Mouse (Mus musculus) layer of hippocampus, adult 2 months (tissue): ENCODE data around the gene Cntnap2. TPM values are rescaled to one million over a fixed set of nuclear protein-coding genes. Genes with fewer than 3 reads are reported as not detected.
A peak's percentile ranks its signal among the peaks of the same experiment; 100 is the strongest.

Experiments
- DNase-seq, 2 experiments: peaks; one replicate each; pipeline ENCODE4 v3.0.0; 2022; ENCODE audit warnings: low spot score in 2 of 2
- H3K27ac ChIP-seq: fragments of 200-600 bp; 2 replicates; pipeline ENCODE4 v1.8.1; 2022
- H3K4me3 ChIP-seq: fragments of 200-600 bp; 2 replicates; pipeline ENCODE4 v1.8.1; 2022; ENCODE audit warnings: mild to moderate bottlenecking
- CTCF ChIP-seq: fragments of 200-600 bp; conservative IDR thresholded peaks from 2 replicates; pipeline ENCODE4 v1.8.1; 2022; ENCODE audit warnings: antibody characterized with exemption, mild to moderate bottlenecking, moderate library complexity
- total RNA-seq, 2 experiments: library from RNA; stranded (reverse); gene quantifications; 2 replicates each; pipeline ENCODE4 v1.2.3; 2021

Gene Cntnap2
- total RNA-seq, 2 experiments from 2014 or later: 126 to 147 TPM

DNA sequence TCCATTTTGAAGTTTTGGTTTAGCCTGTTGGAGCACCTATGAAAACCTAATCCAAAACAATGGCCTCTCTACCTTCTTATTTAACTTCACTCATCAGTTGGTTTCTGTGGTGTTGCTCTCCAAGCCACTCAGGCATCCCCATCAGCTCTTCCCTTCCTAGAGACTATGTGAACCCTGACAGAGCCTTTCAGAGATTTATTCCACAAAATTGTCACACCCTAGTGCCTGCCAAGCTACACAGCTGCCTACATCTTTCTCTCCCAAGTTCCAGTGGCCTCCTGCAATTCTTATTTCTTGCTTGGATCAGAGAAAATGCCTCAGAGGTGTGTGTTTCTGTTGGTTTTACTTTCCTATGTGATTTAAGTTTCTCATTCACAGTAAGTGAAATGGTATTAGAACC, 1674.6 kb downstream of the Cntnap2 start:
- no peak overlapping the region for H3K27ac ChIP-seq
- no peak overlapping the region for H3K4me3 ChIP-seq
- DNase-seq: no peak
- TF ChIP-seq CTCF: no peak

DNA sequence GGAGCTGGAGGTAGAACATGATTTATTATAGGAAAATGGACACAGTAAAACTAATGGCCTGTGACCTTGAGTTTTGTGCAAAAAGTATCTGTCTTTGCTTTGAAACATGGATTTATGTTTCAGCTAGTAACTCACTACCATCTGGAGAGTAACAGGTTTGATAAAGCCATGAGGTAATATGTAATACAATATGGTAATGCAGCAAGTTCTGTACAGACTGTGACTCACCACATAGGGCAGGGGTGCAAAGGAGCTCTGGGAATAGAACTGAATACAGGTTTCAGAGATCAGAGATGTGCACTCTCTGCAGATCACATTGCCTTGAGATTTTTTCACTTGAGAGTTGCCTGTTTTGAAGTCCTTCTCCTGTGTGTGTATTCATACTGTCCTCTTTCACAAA, 1689.3 kb downstream of the Cntnap2 start:
- H3K27ac ChIP-seq: no peak overlapping the region
- H3K4me3 ChIP-seq: no peak overlapping the region
- TF ChIP-seq CTCF: no peak
- DNase-seq: peak in 1 of 2 experiments; percentile 0

DNA sequence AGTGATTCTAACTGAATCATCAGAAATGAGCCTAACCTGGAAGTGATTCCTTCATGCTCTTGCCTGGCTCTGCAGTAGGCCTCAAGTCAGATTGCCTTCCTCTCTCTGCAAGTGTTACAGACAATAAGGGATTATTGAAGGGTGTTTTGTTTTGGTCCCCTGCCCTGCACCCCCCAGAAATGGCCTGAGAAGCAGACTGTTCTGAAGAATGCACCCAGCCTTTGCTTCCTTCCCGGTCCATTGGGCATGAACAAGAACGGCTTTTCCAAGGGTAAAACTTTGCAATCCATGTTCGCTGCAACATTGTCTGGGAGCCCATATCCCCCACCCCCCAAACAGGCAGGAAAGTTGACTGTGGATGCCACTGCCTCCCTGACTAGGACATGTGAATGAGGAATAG, 1704.3 kb downstream of the Cntnap2 start:
- H3K4me3 ChIP-seq: no peak overlapping the region
- no peak for TF ChIP-seq CTCF
- H3K27ac ChIP-seq: no peak overlapping the region
- no peak for DNase-seq

- Histone ChIP-seq H3K4me3 (no peak overlapping the region), H3K27ac (no peak overlapping the region)
- TF ChIP-seq CTCF: no peak
- no peak for DNase-seq
These were observed 1715.4 kb downstream of the Cntnap2 start for GRCm38 (mm10) chr6:46774529-46774928.

- peak; percentile 27 to 74 for DNase-seq
- no peak for TF ChIP-seq CTCF
- Histone ChIP-seq H3K4me3 (no peak overlapping the region), H3K27ac (no peak overlapping the region)
These were observed 1743.3 kb downstream of the Cntnap2 start for GRCm38 (mm10) chr6:46802264-46803110.

DNA sequence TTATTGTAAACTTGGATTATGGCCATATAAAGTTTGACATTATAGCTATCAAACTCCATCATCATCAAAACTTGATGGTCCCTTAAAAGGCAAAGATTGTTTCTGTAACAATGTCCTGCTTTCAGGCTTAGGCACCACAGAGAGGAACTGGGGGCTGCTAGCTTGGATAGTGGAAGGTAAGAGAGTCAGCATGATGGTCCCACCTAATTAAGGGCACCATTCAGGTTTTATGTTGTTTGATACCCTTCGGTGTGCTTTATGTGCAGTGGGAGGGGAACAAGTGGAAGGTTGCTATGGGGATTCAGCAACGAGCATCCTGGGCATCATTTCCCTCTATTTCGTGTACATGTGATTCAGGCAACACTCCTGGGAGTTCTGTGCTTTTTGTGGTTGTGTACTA, 1797.5 kb downstream of the Cntnap2 start:
- TF ChIP-seq CTCF: no peak
- Histone ChIP-seq H3K27ac (no peak overlapping the region), H3K4me3 (no peak overlapping the region)
- DNase-seq: no peak

GRCm38 (mm10) chr6:46861076-46861475, 1801.9 kb downstream of the Cntnap2 start:
- H3K4me3 ChIP-seq: no peak overlapping the region
- no peak overlapping the region for H3K27ac ChIP-seq
- DNase-seq: no peak
- TF ChIP-seq CTCF: no peak

DNA sequence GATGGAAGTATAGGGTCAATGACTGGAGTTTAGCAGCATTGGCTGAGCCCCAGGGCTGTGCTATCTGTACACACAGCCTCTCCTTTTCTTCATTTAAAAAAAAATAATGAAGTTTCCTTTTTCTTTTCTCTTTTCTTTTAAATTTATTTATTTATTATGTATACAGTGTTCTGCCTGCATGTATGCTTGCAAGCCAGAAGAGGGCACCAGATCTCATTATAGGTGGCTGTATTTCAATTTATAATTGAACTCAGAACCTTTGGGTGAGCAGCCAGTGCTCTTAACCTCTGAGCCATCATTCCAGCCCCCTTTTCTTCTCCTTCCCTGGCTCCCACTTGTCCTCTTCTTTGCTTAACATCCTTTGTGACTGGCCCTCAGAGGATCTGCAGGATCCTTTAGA, 1807.2 kb downstream of the Cntnap2 start:
- no peak for DNase-seq
- H3K4me3 ChIP-seq: no peak overlapping the region
- no peak overlapping the region for H3K27ac ChIP-seq
- peak; percentile 81 for TF ChIP-seq CTCF

GRCm38 (mm10) chr6:46886230-46886629, 1827.1 kb downstream of the Cntnap2 start:
- H3K27ac ChIP-seq: no peak overlapping the region
- TF ChIP-seq CTCF: no peak
- no peak overlapping the region for H3K4me3 ChIP-seq
- no peak for DNase-seq

DNA sequence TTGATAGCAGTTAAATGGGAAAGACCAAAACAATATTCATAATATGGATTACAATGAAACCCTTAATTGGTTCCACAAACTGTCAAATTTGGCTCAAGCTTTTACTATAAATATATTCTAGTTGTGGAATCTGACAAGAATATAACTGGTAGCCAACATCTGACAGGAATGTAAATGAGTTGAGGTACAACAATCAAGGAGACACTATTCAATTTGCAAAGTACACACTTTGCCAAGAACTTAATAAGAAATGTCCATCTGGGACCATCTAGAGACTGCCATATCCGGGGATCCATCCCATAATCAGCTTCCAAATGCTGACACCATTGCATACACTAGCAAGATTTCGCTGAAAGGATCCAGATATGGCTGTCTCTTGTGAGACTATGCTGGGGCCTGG, 1850.0 kb downstream of the Cntnap2 start:
- no peak for TF ChIP-seq CTCF
- Histone ChIP-seq H3K4me3 (no peak overlapping the region), H3K27ac (no peak overlapping the region)
- DNase-seq: no peak

- peak in 1 of 2 experiments; percentile 11 for DNase-seq
- Histone ChIP-seq H3K27ac (no peak overlapping the region), H3K4me3 (no peak overlapping the region)
- peak; percentile 71 for TF ChIP-seq CTCF
These were observed 1859.6 kb downstream of the Cntnap2 start for GRCm38 (mm10) chr6:46918701-46919274.

GRCm38 (mm10) chr6:46919973-46920372, 1860.8 kb downstream of the Cntnap2 start:
- H3K27ac ChIP-seq: no peak overlapping the region
- no peak overlapping the region for H3K4me3 ChIP-seq
- DNase-seq: no peak
- TF ChIP-seq CTCF: no peak

GRCm38 (mm10) chr6:46924709-46925108, 1865.6 kb downstream of the Cntnap2 start:
- no peak overlapping the region for H3K27ac ChIP-seq
- TF ChIP-seq CTCF: no peak
- no peak overlapping the region for H3K4me3 ChIP-seq
- no peak for DNase-seq

DNA sequence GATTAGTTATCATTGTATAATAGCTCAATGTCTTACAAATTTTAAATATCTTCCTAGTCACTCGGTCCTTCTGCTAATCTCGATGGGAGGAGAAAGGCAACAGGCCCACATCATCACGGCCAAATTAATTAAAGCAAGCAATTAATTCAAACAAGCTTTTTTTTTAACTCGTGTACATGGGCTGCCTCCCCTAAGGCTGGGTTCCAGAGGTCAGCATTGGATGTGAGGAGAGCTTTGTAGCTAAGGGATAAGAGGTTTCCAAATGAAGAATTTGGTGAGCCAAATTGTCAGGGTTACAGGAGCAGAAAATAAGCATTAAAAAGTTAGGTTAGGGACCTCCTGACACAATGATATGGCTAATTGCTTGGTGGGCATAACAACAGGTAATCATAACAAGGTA, 1886.5 kb downstream of the Cntnap2 start:
- TF ChIP-seq CTCF: no peak
- DNase-seq: no peak
- Histone ChIP-seq H3K4me3 (no peak overlapping the region), H3K27ac (no peak overlapping the region)
